Mouse (Mus musculus): ENCODE measurements at regions not wholly inside any gene's neighbourhood (a gene's known extent, or its start where the extent isn't known, plus 50 kb on each side); places are given as distances from the start of the nearest gene placed in this dataset.
A peak's percentile ranks its signal among the peaks of the same experiment; 100 is the strongest.
"Not testable (repeated sequence)": the region's sequence is repeated elsewhere in the genome, so short reads cannot be mapped to it uniquely, and the experiment has no call there.

GRCm38 (mm10) chr10:8136662-8137061, 180.6 kb upstream of the Tab2 start:
- no peak for DNase-seq

- DNase-seq = peak; percentile 14 to 28
Observed at GRCm38 (mm10) chr10:8135272-8135671, 179.2 kb upstream of the Tab2 start.

- DNase-seq = no peak
Observed at GRCm38 (mm10) chr10:8134398-8134797, 178.4 kb upstream of the Tab2 start.

- peak in 1 of 2 experiments; percentile 9 for DNase-seq
Observed at GRCm38 (mm10) chr10:8133451-8133952, 177.5 kb upstream of the Tab2 start.

- DNase-seq = no peak
Observed at GRCm38 (mm10) chr10:8132795-8133194, 176.8 kb upstream of the Tab2 start.

- DNase-seq = peak in 1 of 2 experiments; percentile 3
Observed at GRCm38 (mm10) chr10:8130472-8131241, 174.6 kb upstream of the Tab2 start.

- DNase-seq = no peak
Observed at GRCm38 (mm10) chr10:8130057-8130456, 174.0 kb upstream of the Tab2 start.

GRCm38 (mm10) chr10:8124124-8124523, 168.1 kb upstream of the Tab2 start:
- no peak for DNase-seq

GRCm38 (mm10) chr10:8121895-8122294, 165.9 kb upstream of the Tab2 start:
- DNase-seq = no peak

GRCm38 (mm10) chr10:8116821-8117220, 160.8 kb upstream of the Tab2 start:
- DNase-seq = no peak

GRCm38 (mm10) chr10:8114932-8115331, 158.9 kb upstream of the Tab2 start:
- not testable (repeated sequence) for DNase-seq

- DNase-seq = no peak
Observed at GRCm38 (mm10) chr10:8114530-8114929, 158.5 kb upstream of the Tab2 start.

GRCm38 (mm10) chr10:8100489-8100888, 144.5 kb upstream of the Tab2 start:
- no peak for DNase-seq

- DNase-seq = no peak
Observed at GRCm38 (mm10) chr10:8095924-8096323, 139.9 kb upstream of the Tab2 start.

GRCm38 (mm10) chr10:8095206-8095605, 139.2 kb upstream of the Tab2 start:
- no peak for DNase-seq

GRCm38 (mm10) chr10:8091871-8092552, 136.0 kb upstream of the Tab2 start:
- DNase-seq = no peak

GRCm38 (mm10) chr10:8089296-8089695, 133.3 kb upstream of the Tab2 start:
- DNase-seq = peak; percentile 14 to 32

- DNase-seq = no peak
Observed at GRCm38 (mm10) chr10:8088737-8089136, 132.7 kb upstream of the Tab2 start.

GRCm38 (mm10) chr10:8088321-8088720, 132.3 kb upstream of the Tab2 start:
- no peak for DNase-seq

- DNase-seq = peak in 1 of 2 experiments; percentile 13
Observed at GRCm38 (mm10) chr10:8087106-8087505, 131.1 kb upstream of the Tab2 start.

GRCm38 (mm10) chr10:8086442-8086841, 130.4 kb upstream of the Tab2 start:
- no peak for DNase-seq

GRCm38 (mm10) chr10:8077904-8078811, 122.1 kb upstream of the Tab2 start:
- DNase-seq = no peak

- no peak for DNase-seq
Observed at GRCm38 (mm10) chr10:8072463-8072862, 116.4 kb upstream of the Tab2 start.

Measured in kidney, postnatal 4 days (tissue).